Mouse (Mus musculus) urinary bladder, postnatal 25 days (tissue): ENCODE measurements around the gene Lrrfip1.
A peak's percentile ranks its signal among the peaks of the same experiment; 100 is the strongest.

ENCODE experiments used
- DNase-seq: peaks from one replicate; pipeline ENCODE4 v3.0.0; 2022; ENCODE audit warnings: low spot score

Lrrfip1 gene

GRCm38 (mm10) chr1:91023960-91024359 lies 25.4 kb downstream of the Lrrfip1 start:
- no peak for DNase-seq

DNA sequence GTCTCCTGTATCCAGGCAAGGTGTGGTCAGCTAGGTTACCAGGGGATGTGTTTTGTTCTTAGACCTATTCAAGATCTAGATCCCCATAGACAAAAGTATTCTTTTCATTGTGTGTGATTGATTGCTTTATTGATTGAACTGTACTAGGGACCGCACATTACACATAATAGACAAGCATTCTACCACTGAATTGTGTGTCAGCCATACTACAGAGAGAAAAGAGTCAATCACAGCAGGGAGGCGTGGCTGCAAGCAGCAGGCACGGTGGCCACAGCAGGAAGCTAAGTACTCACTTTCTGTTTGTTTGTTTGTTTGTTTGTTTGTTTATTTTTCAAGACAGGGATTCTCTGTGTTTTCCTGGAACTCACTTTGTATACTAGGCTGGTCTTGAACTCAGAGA lies 25.9 kb downstream of the Lrrfip1 start:
- DNase-seq: no peak

DNA sequence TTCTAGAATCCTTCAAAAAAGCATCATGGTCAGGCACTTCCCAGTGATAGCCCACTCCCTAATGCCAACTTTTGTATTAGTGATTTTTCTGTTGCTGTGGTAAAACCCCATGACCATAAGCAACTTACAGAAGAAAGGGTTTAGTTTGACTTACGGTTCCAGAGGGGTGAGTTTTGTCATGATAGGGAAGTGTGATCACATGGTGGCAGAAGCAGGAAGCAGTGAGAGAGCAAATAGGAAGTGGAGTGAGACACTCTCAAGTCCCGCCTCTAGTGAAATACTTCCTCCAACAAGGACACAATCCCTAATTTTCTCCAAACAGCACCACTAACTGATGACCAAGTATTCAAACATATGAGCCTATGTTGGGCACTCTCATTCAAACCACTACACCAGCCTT lies 28.4 kb downstream of the Lrrfip1 start:
- no peak for DNase-seq

DNA sequence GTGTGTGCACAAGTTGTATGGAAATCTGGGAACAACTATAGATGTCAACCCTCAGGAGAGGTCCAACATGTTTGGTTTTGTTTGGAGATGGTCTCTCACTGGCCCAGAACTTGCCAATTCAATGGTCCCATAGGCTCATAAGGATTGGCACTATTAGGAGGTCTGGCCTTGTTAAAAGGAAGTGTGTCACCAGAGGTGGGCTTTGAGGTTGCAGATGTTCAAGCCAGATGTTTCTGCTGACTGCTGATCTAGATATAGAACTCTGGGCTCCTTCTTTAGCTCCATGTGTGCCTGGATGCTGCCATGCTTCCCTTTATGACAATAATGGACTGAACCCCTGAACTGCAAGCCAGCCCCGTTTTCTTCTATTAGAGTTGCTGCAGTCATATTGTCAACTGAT lies 31.8 kb downstream of the Lrrfip1 start:
- no peak for DNase-seq

GRCm38 (mm10) chr1:91031547-91031946 lies 33.0 kb downstream of the Lrrfip1 start:
- no peak for DNase-seq

DNA sequence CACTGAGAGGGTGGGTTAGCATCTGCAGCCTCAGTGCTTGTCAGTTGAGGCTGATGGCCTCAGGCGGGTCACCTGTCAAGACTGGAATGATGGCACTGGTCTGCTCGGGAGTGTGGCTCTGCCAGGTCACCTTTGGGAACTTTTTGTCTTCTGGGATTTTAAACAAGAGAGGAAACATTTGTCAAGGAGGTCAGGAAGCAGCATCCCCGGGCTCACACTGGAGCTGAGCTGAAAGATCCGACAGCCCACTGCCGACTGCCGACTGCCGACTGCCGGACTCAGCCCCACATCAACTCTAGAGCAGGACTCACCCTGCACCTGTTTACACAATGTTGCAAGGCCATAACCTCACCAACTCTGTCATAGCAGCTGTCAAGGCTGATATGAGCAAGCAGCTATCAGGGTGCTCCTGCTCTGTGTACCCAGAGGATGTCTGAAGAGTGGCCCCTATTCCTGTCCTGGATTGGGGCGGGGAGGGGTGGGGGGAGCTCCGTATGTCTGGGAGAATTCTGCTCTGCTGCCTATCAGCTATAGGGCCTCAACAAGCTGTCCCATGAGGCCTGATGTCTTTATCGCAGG lies 33.9 kb downstream of the Lrrfip1 start:
- DNase-seq: no peak

GRCm38 (mm10) chr1:91034547-91034946 lies 36.0 kb downstream of the Lrrfip1 start:
- no peak for DNase-seq

DNA sequence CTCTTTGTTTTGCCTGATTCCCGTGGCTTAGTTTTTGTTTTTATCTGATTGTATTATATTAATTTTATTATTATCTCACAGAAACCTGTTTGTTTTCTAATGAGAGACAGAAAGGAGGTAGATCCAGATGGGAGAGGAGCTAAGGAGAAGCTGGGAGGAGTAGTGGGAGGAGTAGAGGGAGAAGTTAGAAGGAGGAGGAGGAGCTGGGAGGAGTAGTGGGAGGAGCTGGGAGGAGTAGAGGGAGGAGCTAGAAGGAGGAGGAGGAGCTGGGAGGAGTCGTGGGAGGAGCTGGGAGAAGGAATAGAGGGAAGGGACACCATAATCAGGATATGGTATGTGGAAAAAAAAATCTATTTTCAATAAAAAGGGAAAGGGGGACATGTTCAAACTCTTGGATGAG lies 36.7 kb downstream of the Lrrfip1 start:
- no peak for DNase-seq

DNA sequence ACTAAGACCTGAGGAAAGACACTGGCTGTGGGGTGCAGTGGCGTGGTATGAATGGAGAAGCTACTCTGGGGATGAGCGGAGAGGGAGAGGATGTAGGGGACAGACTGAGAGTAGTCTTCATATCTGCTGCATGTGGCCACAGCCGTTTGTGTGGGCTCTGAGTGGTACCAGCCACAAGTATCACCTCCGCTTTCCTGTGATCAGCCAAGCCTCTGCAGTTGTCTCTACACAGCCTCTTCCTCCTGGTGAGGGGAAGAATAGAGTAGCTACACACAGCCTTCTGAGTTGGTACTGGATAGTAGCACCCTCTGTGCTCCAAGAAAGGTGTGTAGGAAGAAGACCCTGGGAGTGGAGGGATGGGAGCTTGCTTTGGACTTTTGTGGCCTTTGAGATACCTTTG lies 38.7 kb downstream of the Lrrfip1 start:
- DNase-seq: no peak

GRCm38 (mm10) chr1:91038010-91038409 lies 39.5 kb downstream of the Lrrfip1 start:
- DNase-seq: no peak

- DNase-seq: no peak
These were observed 40.0 kb downstream of the Lrrfip1 start for GRCm38 (mm10) chr1:91038531-91038930.

DNA sequence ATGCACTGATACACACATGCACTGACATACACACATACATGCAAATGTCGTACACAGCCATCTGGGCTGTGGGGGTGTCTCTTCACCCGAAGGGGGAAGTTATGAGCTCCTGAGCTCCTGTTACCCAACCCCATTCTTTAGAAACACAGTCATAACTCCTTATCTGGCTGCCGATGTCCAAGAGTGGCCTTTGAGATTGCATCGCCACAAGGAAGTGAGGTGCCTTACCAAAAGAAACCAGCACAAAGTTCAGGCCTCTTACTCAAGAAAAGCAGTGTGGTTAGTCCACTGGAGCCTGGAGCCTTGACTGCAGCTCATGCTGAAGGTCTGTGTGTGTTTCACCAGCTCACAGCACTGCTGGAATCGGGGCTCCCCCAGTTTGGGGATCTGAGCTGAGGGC lies 43.1 kb downstream of the Lrrfip1 start:
- DNase-seq: peak; percentile 31

- DNase-seq: peak; percentile 51
These were observed 44.7 kb downstream of the Lrrfip1 start for GRCm38 (mm10) chr1:91043191-91043590.

- DNase-seq: peak; percentile 26
These were observed 45.6 kb downstream of the Lrrfip1 start for GRCm38 (mm10) chr1:91044176-91044575.

GRCm38 (mm10) chr1:91044648-91045047 lies 46.1 kb downstream of the Lrrfip1 start:
- DNase-seq: no peak

DNA sequence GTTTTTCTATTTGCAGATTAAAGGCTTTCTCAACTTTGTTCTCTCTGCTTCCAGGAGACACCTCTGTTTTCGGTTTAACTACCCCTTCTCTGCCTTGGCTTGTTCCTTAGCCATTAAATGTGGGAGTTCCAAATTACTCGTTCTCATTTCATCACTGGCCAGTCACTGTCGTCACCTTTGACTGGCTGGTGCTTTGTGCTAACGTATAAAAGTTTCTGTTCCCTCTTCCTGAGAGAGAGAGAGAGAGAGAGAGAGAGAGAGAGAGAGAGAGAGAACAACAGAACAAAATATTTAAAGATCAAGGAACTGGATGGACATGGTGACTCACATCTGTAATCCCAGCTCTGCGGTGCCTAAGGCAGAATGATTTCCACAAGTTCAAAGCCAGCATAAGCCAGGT lies 47.7 kb downstream of the Lrrfip1 start:
- DNase-seq: no peak

GRCm38 (mm10) chr1:91049296-91049695 lies 50.8 kb downstream of the Lrrfip1 start:
- no peak for DNase-seq

DNA sequence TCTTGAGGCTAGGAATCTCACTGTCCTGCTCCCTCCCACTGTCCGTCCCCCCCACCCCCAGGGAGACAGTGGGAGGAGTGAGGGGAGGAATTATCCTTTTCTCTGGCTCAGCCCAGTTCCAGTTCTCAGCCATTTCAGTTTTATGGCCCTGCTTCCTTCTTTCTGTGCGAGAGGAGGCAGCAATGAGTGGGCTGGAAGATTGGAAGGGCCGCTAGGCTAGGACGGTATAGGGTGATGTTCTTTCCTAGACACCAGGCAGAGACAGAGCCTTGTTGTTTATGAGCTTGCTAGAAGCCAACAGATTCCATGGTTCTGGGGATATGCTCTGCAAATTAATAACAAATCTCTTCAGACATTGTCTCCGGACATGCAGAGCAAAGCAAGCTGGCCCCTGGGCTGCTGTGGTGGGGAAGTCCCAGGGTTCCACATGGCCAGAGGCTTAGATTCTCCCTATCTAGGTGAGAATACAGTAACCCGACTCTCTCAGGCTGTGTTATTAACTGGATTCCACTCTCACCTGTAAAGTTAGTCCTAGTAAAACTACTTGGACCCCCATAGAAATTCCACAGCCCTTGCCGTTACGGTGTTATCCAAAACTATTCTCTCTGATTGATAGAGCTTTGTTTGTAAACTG lies 53.0 kb downstream of the Lrrfip1 start:
- no peak for DNase-seq

- peak; percentile 90 for DNase-seq
These were observed 54.2 kb downstream of the Lrrfip1 start for GRCm38 (mm10) chr1:91052747-91053181.

DNA sequence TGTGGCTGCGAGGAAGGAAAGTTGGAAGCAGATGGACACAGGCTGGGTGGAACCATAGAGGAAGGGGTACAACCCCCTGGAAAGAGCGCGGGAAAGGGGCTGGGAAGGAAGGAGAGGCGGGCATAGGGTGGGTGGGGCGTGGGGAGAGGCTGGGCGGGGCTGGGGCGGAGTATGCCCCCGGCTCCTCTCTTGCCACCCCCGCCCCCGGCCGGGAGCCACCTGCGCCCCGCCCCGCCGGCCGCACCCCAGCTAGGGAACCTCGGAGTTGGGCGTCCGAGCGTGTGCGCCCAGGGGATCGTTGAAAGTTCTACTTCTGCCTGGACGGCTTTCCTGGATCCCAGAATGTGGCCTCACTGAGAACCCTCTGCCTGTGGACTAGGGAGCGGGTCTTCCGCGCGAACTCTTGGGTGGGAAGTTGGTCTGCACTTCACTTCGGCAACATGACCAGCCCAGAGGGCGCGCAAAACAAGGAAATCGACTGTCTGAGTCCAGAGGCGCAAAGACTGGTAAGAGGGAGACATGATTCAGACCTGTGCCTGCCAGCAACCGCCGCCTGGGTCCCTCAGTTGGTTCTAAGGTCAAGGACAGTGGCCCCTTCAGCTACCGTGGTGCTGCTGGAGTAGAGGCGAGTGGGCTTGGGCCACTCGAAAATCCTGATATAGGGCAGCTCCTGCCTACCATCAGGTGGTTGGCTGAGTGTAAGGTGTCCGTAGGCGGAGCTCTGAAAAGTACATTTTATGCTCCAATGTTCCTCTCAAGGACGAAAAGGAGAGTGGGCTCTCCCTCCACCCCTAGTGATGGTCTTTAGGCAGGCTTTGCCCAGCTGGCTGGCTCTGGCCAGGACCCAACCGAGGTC lies 54.9 kb downstream of the Lrrfip1 start:
- peak; percentile 74 for DNase-seq

DNA sequence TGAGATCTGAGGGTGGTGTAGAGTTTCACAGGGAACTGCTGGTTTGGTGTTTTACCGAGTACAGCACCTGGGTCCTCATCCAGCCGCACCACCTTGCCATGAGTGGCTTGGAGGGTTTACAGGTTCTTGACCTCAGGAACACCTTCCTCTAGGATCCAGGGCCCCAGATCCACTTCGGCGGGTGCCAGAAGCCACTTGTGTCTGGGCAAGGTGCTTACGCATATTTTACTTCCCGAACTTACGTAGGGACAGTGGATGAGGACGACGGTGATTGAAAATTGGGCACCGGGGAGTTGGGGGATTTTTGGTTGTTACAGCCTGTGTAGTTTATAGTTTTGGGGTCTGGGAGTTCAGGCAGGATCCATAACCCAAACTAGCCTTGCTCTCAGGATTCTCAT lies 55.5 kb downstream of the Lrrfip1 start:
- DNase-seq: no peak

- DNase-seq: no peak
These were observed 56.3 kb downstream of the Lrrfip1 start for GRCm38 (mm10) chr1:91054815-91055214.

DNA sequence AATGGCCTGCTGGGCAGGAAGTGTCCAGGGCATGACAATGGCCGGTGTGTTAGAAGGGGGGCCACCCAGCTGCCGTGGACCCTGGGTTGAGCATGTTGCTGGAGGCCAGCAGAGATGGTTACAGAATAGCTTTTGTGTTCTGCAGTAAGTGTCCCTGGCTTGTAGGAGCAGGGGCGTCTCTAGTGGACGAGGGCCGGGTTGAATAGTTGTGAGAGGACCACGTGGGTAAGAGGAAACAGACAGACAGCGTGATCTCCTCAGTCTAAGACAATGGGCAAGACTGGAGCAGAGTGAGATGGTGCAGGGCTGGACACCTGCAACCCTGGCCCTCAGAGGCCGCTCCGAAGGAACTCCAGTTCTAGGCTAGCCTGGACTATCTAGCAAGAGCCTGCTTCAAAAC lies 57.2 kb downstream of the Lrrfip1 start:
- no peak for DNase-seq
